Mouse (Mus musculus) midbrain, embryonic 16.5 days (tissue): ENCODE data around the gene Nmnat3. TPM values are rescaled to one million over a fixed set of nuclear protein-coding genes. Genes with fewer than 3 reads are reported as not detected.

Source experiments
- ATAC-seq: fragments of 200-750 bp; cut with Nextera tagmentation; 2 replicates; pipeline ENCODE4 v1.8.0; 2017; ENCODE audit warnings: moderate TSS enrichment
- H3K27ac ChIP-seq: fragments of 300-500 bp; sonication (generic); 2 replicates; pipeline ENCODE4 v1.5.1; 2014; ENCODE audit warnings: mild to moderate bottlenecking, low read length, mixed read lengths
- H3K27me3 ChIP-seq: fragments of 300-500 bp; sonication (generic); 2 replicates; pipeline ENCODE4 v1.6.1; 2014; ENCODE audit warnings: low read depth, low read length, mixed read lengths; ENCODE audit not compliant: control insufficient read depth, insufficient read depth
- H3K36me3 ChIP-seq: fragments of 300-500 bp; sonication (generic); 2 replicates; pipeline ENCODE4 v1.6.1; 2014; ENCODE audit warnings: mild to moderate bottlenecking, low read length, moderate library complexity, mixed read lengths; ENCODE audit not compliant: control insufficient read depth, insufficient read depth
- H3K4me1 ChIP-seq: fragments of 300-500 bp; sonication (generic); 2 replicates; pipeline ENCODE4 v1.6.1; 2014; ENCODE audit warnings: mild to moderate bottlenecking, low read length, mixed read lengths; ENCODE audit not compliant: control insufficient read depth, insufficient read depth
- H3K4me2 ChIP-seq: fragments of 300-500 bp; sonication (generic); 2 replicates; pipeline ENCODE4 v1.6.1; 2014; ENCODE audit warnings: mild to moderate bottlenecking, low read length, mixed read lengths
- H3K4me3 ChIP-seq: fragments of 300-500 bp; sonication (generic); 2 replicates; pipeline ENCODE4 v1.5.1; 2014; ENCODE audit warnings: low read depth, mild to moderate bottlenecking, low read length, moderate library complexity, mixed read lengths
- H3K9ac ChIP-seq: fragments of 300-500 bp; sonication (generic); 2 replicates; pipeline ENCODE4 v1.6.1; 2014; ENCODE audit warnings: low read depth, low read length, mixed read lengths
- H3K9me3 ChIP-seq: fragments of 300-500 bp; sonication (generic); replicated peaks from 2 replicates; pipeline ENCODE4 v1.6.1; 2014; ENCODE audit warnings: mild to moderate bottlenecking, low read length, mixed read lengths; ENCODE audit not compliant: control insufficient read depth, poor library complexity, severe bottlenecking
- WGBS: fragments of 180-500 bp; shearing (Covaris S2); extraction: QIAGEN DNeasy Blood & Tissue Kit; methylation state at CpG from one replicate; pipeline ENCODE4 v1.1.7; 2014; 5-methylcytosine and 5-hydroxymethylcytosine counted together
- polyA plus RNA-seq: library from polyadenylated mRNA; unstranded; fragments of >200 nt; fragmentation: Nextera tagmentation; extraction: Ambion mirVana; gene quantifications from 2 replicates; pipeline ENCODE4 v1.2.1, GENCODE M21; 2015

The Nmnat3 gene
- polyA plus RNA-seq, 1 experiment from 2014 or later: 0.98 TPM

- H3K27ac ChIP-seq: no peak overlapping the region
- peaks cover 11% of the 10 kb centered on the region for H3K4me1 ChIP-seq
- H3K9me3 ChIP-seq: no peaks in the 10 kb centered on the region
- H3K4me2 ChIP-seq: no peak overlapping the region
- no peak overlapping the region for H3K9ac ChIP-seq
- no peak for ATAC-seq
- H3K36me3 ChIP-seq: no peaks in the 10 kb centered on the region
- 69% methylated on average over 3 of the region's 3 CpGs for WGBS
- H3K4me3 ChIP-seq: no peak overlapping the region
- H3K27me3 ChIP-seq: no peaks in the 10 kb centered on the region
These were observed 11.5 kb downstream of the Nmnat3 start for GRCm38 (mm10) chr9:98298761-98299160.

- H3K4me2 ChIP-seq: no peak overlapping the region
- 93% methylated on average over 7 of the region's 7 CpGs for WGBS
- no peaks in the 10 kb centered on the region for H3K27me3 ChIP-seq
- H3K27ac ChIP-seq: no peak overlapping the region
- no peak for ATAC-seq
- H3K9ac ChIP-seq: no peak overlapping the region
- peaks cover 11% of the 10 kb centered on the region for H3K4me1 ChIP-seq
- no peak overlapping the region for H3K4me3 ChIP-seq
- no peaks in the 10 kb centered on the region for H3K9me3 ChIP-seq
- H3K36me3 ChIP-seq: no peaks in the 10 kb centered on the region
These were observed 12.0 kb downstream of the Nmnat3 start for GRCm38 (mm10) chr9:98299235-98299634.

- 81% methylated on average over 7 of the region's 7 CpGs for WGBS
- no peaks in the 10 kb centered on the region for H3K36me3 ChIP-seq
- no peak overlapping the region for H3K4me3 ChIP-seq
These were observed 13.3 kb downstream of the Nmnat3 start for GRCm38 (mm10) chr9:98300582-98300981.

GRCm38 (mm10) chr9:98307011-98307410, 19.8 kb downstream of the Nmnat3 start:
- no peak overlapping the region for H3K27ac ChIP-seq
- H3K27me3 ChIP-seq: no peaks in the 10 kb centered on the region
- H3K4me1 ChIP-seq: no peaks in the 10 kb centered on the region
- H3K9ac ChIP-seq: no peak overlapping the region
- WGBS: 82% methylated on average over 6 of the region's 6 CpGs
- no peak overlapping the region for H3K4me2 ChIP-seq
- no peak overlapping the region for H3K4me3 ChIP-seq
- no peaks in the 10 kb centered on the region for H3K36me3 ChIP-seq
- H3K9me3 ChIP-seq: no peaks in the 10 kb centered on the region
- ATAC-seq: no peak

More at GRCm38 (mm10) chr9:98300582-98300981, 13.3 kb downstream of the Nmnat3 start:
- Histone ChIP-seq H3K27ac (no peak overlapping the region), H3K9me3 (no peaks in the 10 kb centered on the region), H3K4me1 (peaks cover 11% of the 10 kb centered on the region), H3K27me3 (no peaks in the 10 kb centered on the region), H3K4me2 (no peak overlapping the region), H3K9ac (no peak overlapping the region)
- no peak for ATAC-seq

GRCm38 (mm10) chr9:98311316-98311965, 24.2 kb downstream of the Nmnat3 start:
- H3K9ac ChIP-seq: no peak overlapping the region
- ATAC-seq: no peak

GRCm38 (mm10) chr9:98312622-98313374, 25.6 kb downstream of the Nmnat3 start:
- Histone ChIP-seq H3K9me3 (no peaks in the 10 kb centered on the region), H3K27me3 (no peaks in the 10 kb centered on the region), H3K4me2 (no peak overlapping the region), H3K27ac (no peak overlapping the region), H3K36me3 (no peaks in the 10 kb centered on the region), H3K4me1 (no peaks in the 10 kb centered on the region), H3K9ac (no peak overlapping the region), H3K4me3 (no peak overlapping the region)
- 83% methylated on average over 6 of the region's 6 CpGs for WGBS
- ATAC-seq: no peak

More at GRCm38 (mm10) chr9:98311316-98311965, 24.2 kb downstream of the Nmnat3 start:
- Histone ChIP-seq H3K4me3 (no peak overlapping the region), H3K4me2 (no peak overlapping the region), H3K36me3 (no peaks in the 10 kb centered on the region), H3K27ac (no peak overlapping the region), H3K4me1 (no peaks in the 10 kb centered on the region), H3K9me3 (no peaks in the 10 kb centered on the region), H3K27me3 (no peaks in the 10 kb centered on the region)
- 77% methylated on average over 12 of the region's 12 CpGs for WGBS

- Histone ChIP-seq H3K4me1 (peaks cover 3% of the 10 kb centered on the region; the same call in 1 of the 2 replicates), H3K9me3 (no peaks in the 10 kb centered on the region), H3K4me3 (no peak overlapping the region), H3K9ac (no peak overlapping the region), H3K4me2 (no peak overlapping the region), H3K27ac (no peak overlapping the region), H3K27me3 (no peaks in the 10 kb centered on the region), H3K36me3 (no peaks in the 10 kb centered on the region)
- 84% methylated on average over 6 of the region's 6 CpGs for WGBS
- ATAC-seq: no peak
These were observed 26.4 kb downstream of the Nmnat3 start for GRCm38 (mm10) chr9:98313587-98313986.

GRCm38 (mm10) chr9:98314059-98314650, 26.9 kb downstream of the Nmnat3 start:
- Histone ChIP-seq H3K4me3 (no peak overlapping the region), H3K4me1 (peaks cover 7% of the 10 kb centered on the region; the same call in 1 of the 2 replicates), H3K9ac (no peak overlapping the region), H3K27ac (no peak overlapping the region), H3K27me3 (no peaks in the 10 kb centered on the region), H3K9me3 (no peaks in the 10 kb centered on the region), H3K4me2 (no peak overlapping the region), H3K36me3 (no peaks in the 10 kb centered on the region)
- ATAC-seq: no peak
- 86% methylated on average over 7 of the region's 7 CpGs for WGBS

GRCm38 (mm10) chr9:98317897-98318296, 30.7 kb downstream of the Nmnat3 start:
- ATAC-seq: no peak
- no peak overlapping the region for H3K9ac ChIP-seq
- H3K4me3 ChIP-seq: no peak overlapping the region
- H3K36me3 ChIP-seq: no peaks in the 10 kb centered on the region
- no peak overlapping the region for H3K27ac ChIP-seq
- H3K4me2 ChIP-seq: no peak overlapping the region
- H3K27me3 ChIP-seq: no peaks in the 10 kb centered on the region
- peaks cover 7% of the 10 kb centered on the region; the same call in 1 of the 2 replicates for H3K4me1 ChIP-seq
- no peaks in the 10 kb centered on the region for H3K9me3 ChIP-seq
- 59% methylated on average over 4 of the region's 4 CpGs for WGBS
